Mouse (Mus musculus): ENCODE data around the gene Dot1l.

- TF ChIP-seq POLR2A (IDR thresholded peaks at IDR 0.05; ENCODE audit: insufficient read length, low read depth): peak; percentile 45
- TF ChIP-seq TCF3 (IDR thresholded peaks at IDR 0.05; ENCODE audit: insufficient read length, low read depth): no peak
- TF ChIP-seq MYOG (IDR thresholded peaks at IDR 0.05; ENCODE audit: control insufficient read depth in 1 of 3, insufficient read depth in 1 of 3, insufficient read length in 2 of 3, low read depth in 2 of 3): no peak
- TF ChIP-seq CEBPB (IDR thresholded peaks at IDR 0.05; ENCODE audit: insufficient read depth, poor library complexity, severe bottlenecking): no peak
- TF ChIP-seq E2F4 (IDR thresholded peaks at IDR 0.05; ENCODE audit: insufficient read depth): no peak
- TF ChIP-seq TCF12 (IDR thresholded peaks at IDR 0.05; ENCODE audit: insufficient read depth, poor library complexity, severe bottlenecking): no peak
Measured at GRCm38 (mm10) chr10:80807057-80807627, 52.1 kb downstream of the Dot1l start.
